Mouse (Mus musculus) heart, embryonic 16.5 days (tissue): ENCODE data around the gene Dnajc9. TPM values are rescaled to one million over a fixed set of nuclear protein-coding genes. Genes with fewer than 3 reads are reported as not detected.

Experiments used
- ATAC-seq: fragments of 200-750 bp; cut with Nextera tagmentation; replicated peaks from 2 replicates; pipeline ENCODE4 v1.8.0; 2017; ENCODE audit warnings: moderate number of reproducible peaks; ENCODE audit not compliant: insufficient read depth, low FRiP score; ENCODE audit errors: extremely low read depth
- H3K27ac ChIP-seq: fragments of 300-500 bp; sonication (generic); 2 replicates; pipeline ENCODE4 v1.5.1; 2014; ENCODE audit warnings: mild to moderate bottlenecking, low read length, control low read depth, moderate library complexity
- H3K27me3 ChIP-seq: fragments of 300-500 bp; sonication (generic); 2 replicates; pipeline ENCODE4 v1.6.1; 2014; ENCODE audit warnings: low read length, mixed read lengths; ENCODE audit not compliant: control insufficient read depth, insufficient read depth
- H3K36me3 ChIP-seq: fragments of 300-500 bp; sonication (generic); 2 replicates; pipeline ENCODE4 v1.6.1; 2014; ENCODE audit not compliant: control insufficient read depth, insufficient read depth
- H3K4me1 ChIP-seq: fragments of 300-500 bp; sonication (generic); 2 replicates; pipeline ENCODE4 v1.6.1; 2014; ENCODE audit warnings: low read length, mixed read lengths; ENCODE audit not compliant: control insufficient read depth, insufficient read depth
- H3K4me2 ChIP-seq: fragments of 300-500 bp; sonication (generic); 2 replicates; pipeline ENCODE4 v1.6.1; 2014; ENCODE audit warnings: low read depth, mild to moderate bottlenecking, control low read depth, low read length
- H3K4me3 ChIP-seq: fragments of 300-500 bp; sonication (generic); 2 replicates; pipeline ENCODE4 v1.5.1; 2014; ENCODE audit warnings: mild to moderate bottlenecking, control low read depth, low read length
- H3K9ac ChIP-seq: fragments of 300-500 bp; sonication (generic); 2 replicates; pipeline ENCODE4 v1.6.1; 2014; ENCODE audit warnings: low read length, control low read depth
- H3K9me3 ChIP-seq: fragments of 300-500 bp; sonication (generic); replicated peaks from 2 replicates; pipeline ENCODE4 v1.6.1; 2016; ENCODE audit warnings: low read length; ENCODE audit not compliant: control insufficient read depth
- WGBS: fragments of 180-500 bp; shearing (Covaris S2); extraction: QIAGEN DNeasy Blood & Tissue Kit; methylation state at CpG from one replicate; pipeline ENCODE4 v1.1.7; 2014; 5-methylcytosine and 5-hydroxymethylcytosine counted together
- polyA plus RNA-seq: library from polyadenylated mRNA; unstranded; fragments of >200 nt; fragmentation: Nextera tagmentation; extraction: Ambion mirVana; gene quantifications from 2 replicates; pipeline ENCODE4 v1.2.1, GENCODE M21; 2015

The Dnajc9 gene
- 101 and 126 TPM in 2 replicates for polyA plus RNA-seq

DNA sequence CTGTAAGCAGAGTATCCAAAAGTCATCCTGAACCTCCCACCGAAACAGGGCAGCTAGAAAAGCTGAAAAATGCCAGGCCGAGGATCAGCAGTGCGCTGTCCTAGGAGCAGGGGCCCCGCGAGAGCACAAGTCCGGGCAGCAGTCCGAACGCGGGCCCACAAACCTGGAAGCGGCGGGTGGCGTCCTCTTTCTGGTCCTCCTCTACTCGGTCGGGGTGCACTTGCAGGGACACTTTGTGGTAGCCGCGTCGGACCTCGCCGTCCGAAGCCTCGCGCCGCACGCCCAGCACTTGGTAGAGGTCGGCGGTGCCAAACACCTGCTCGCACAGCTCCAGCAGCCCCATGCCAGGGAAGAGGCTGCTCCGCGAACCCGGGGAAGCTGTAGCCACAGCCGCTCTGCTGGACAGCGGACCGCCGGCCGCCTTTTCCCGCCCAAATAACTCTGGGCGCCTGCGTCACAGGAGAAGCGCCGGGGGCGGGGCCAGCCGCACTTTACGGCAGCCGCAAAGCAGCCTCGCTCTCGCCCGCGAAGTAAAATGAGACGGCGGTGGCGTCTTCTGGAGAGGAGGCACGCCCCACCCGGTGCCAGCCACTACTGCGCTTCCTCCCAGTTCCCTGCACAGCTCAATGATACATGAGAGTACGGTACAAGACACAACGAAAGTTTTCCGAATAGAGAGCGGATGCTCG, at the start of gene Dnajc9:
Gene Dnajc9, minus strand, starts transcription at position 470 of the 689 bp plus-strand sequence.
- WGBS: under 1% methylated on average over 59 of the region's 59 CpGs
- Histone ChIP-seq H3K27me3 (no peaks in the 10 kb centered on the region), H3K9ac (peak within 1 kb of the TSS; percentile 84), H3K9me3 (no peaks in the 10 kb centered on the region), H3K4me1 (peaks cover 28% of the 10 kb centered on the region), H3K4me2 (peak within 1 kb of the TSS; percentile 84), H3K36me3 (peaks cover 22% of the 10 kb centered on the region), H3K4me3 (peak within 1 kb of the TSS; percentile 84), H3K27ac (peak within 1 kb of the TSS; percentile 87)
- peak; percentile 47 for ATAC-seq

DNA sequence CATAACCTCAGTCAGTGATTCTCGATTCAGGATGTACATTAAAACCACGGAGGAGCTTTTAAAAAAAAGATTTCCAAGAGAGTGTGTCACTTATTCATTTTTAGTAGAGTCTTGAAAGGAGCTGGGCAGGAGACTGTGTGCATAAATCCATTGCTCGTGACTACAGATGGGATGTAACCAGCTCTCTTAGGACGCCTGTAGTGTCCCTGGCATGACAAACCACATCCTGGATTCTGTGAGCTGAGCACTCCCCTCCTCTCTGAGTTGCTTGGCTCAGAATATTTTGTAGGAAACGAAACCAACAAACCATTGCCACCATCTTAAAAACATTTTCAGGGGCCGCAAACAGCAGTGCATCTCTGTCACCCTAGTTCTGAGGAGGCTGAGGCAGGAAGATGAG, 48.3 kb upstream of the Dnajc9 start:
- no peak overlapping the region for H3K4me2 ChIP-seq
- H3K27me3 ChIP-seq: no peaks in the 10 kb centered on the region
- H3K4me1 ChIP-seq: no peaks in the 10 kb centered on the region
- no peaks in the 10 kb centered on the region for H3K9me3 ChIP-seq
- WGBS: 60% methylated on average over 6 of the region's 6 CpGs
- H3K9ac ChIP-seq: no peak overlapping the region
- no peaks in the 10 kb centered on the region for H3K36me3 ChIP-seq
- no peak overlapping the region for H3K4me3 ChIP-seq
- no peak overlapping the region for H3K27ac ChIP-seq
- no peak for ATAC-seq

DNA sequence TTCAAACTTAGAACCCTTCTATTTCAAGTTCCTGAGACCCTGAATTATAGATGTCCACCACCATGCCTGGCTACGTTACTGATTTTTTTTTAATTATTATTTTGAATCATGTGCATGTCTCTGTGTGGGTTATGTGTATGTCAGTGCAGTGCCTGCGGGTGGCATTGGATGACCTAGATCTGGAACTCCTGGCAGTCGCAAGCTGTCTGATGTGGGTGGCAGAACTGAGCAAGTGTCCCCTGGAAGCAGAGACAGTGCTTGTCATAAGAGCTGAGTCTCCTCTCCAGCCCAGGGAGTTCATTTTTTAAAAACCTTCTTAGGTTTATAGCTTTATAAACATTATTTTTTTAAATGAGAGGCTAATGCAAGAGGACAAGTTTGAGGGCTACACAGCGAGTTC, 43.7 kb upstream of the Dnajc9 start:
- Histone ChIP-seq H3K27ac (no peak overlapping the region), H3K4me2 (no peak overlapping the region), H3K36me3 (no peaks in the 10 kb centered on the region), H3K27me3 (no peaks in the 10 kb centered on the region), H3K4me3 (no peak overlapping the region), H3K9me3 (no peaks in the 10 kb centered on the region), H3K4me1 (no peaks in the 10 kb centered on the region), H3K9ac (no peak overlapping the region)
- ATAC-seq: no peak
- WGBS: 83% methylated on average over 4 of the region's 4 CpGs

DNA sequence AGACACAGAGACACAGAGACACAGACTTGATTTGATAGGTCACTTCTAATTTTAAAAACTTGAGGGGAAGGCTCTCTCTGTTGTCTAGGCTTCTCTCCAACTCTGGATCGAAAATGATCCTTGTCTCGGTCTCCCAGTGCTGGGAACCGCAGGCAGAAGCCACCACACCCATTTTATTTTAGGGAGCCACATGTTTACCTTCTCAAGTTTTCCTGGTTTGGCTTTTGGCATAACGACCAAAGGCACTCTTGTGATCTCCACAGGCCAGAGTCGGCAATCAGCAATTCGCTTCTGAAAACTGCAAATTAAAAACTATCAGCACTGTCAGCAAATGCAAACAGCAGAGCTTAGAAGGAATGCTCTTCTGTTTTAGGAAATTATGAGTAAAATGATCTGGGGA, 43.0 kb upstream of the Dnajc9 start:
- H3K36me3 ChIP-seq: no peaks in the 10 kb centered on the region
- H3K4me2 ChIP-seq: no peak overlapping the region
- H3K4me3 ChIP-seq: no peak overlapping the region
- no peak overlapping the region for H3K27ac ChIP-seq
- no peaks in the 10 kb centered on the region for H3K9me3 ChIP-seq
- H3K4me1 ChIP-seq: no peaks in the 10 kb centered on the region
- H3K27me3 ChIP-seq: no peaks in the 10 kb centered on the region
- WGBS: 60% methylated on average over 6 of the region's 6 CpGs
- ATAC-seq: no peak
- H3K9ac ChIP-seq: no peak overlapping the region

DNA sequence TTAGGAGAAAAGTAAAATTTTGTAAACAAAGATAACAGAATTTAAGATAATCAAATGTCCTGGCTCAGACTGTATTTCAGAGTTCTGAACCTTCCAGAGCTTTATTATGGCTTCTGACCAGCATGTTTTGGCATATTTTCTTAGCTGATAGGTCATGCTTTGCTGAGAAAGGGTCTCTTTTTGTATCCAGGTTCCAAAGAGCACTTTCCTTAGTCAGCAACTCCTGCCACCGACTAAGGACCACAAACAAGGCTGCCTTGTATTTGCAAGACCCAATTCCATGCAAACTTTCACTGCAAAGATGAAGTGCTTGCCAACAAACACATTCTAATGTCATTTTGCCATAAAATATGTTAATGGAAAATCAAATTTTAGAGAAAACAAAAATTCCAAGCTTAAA, 41.1 kb upstream of the Dnajc9 start:
- H3K4me1 ChIP-seq: no peaks in the 10 kb centered on the region
- no peaks in the 10 kb centered on the region for H3K27me3 ChIP-seq
- no peak overlapping the region for H3K4me3 ChIP-seq
- H3K4me2 ChIP-seq: no peak overlapping the region
- no peak overlapping the region for H3K27ac ChIP-seq
- no peaks in the 10 kb centered on the region for H3K36me3 ChIP-seq
- no peak overlapping the region for H3K9ac ChIP-seq
- H3K9me3 ChIP-seq: no peaks in the 10 kb centered on the region
- ATAC-seq: no peak
- WGBS: 46% methylated on average over 1 of the region's 1 CpGs

DNA sequence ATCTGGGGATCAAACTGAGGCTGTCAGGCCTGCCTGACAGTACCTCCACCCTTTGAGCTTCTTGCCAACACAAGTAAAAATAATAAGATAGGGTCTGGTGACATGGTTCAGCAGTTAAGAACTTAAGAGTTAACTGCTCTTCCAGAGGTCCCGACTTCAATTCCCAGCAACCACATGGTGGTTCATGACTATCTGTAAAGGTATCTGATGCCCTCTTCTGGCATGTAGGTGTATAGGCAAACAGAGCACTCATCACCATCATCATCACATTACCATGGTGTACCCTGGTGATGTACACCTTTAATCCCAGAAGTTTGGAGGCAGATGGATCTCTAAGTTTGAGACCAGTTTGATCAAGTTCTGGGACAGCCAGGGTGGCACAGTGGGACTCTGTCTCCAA, 39.9 kb upstream of the Dnajc9 start:
- no peak for ATAC-seq
- Histone ChIP-seq H3K27me3 (no peaks in the 10 kb centered on the region), H3K36me3 (no peaks in the 10 kb centered on the region), H3K9me3 (no peaks in the 10 kb centered on the region), H3K27ac (no peak overlapping the region), H3K4me1 (no peaks in the 10 kb centered on the region), H3K9ac (no peak overlapping the region), H3K4me2 (no peak overlapping the region), H3K4me3 (no peak overlapping the region)
- WGBS: 44% methylated on average over 1 of the region's 1 CpGs

DNA sequence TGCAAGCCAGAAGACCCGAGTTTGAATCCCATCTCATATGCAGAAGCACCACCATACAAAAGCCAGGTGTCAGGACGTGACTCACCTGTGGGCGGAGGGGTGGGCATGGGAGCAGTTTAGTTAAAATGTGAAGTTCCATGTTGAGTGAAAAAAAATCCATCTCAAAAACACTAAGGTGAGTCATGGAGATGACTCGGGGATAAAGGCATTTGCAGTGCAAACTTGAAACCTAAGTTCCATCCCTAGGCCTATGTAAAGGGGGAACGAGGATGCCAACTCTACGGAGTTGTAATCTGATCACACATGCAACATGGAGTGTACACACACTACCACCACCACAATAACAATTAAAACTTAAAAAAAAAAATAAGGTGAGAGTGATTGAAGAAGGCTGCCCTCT, 34.3 kb upstream of the Dnajc9 start:
- no peak overlapping the region for H3K9ac ChIP-seq
- H3K36me3 ChIP-seq: no peaks in the 10 kb centered on the region
- no peak overlapping the region for H3K27ac ChIP-seq
- no peaks in the 10 kb centered on the region for H3K4me1 ChIP-seq
- H3K9me3 ChIP-seq: no peaks in the 10 kb centered on the region
- no peak overlapping the region for H3K4me3 ChIP-seq
- WGBS: 82% methylated on average over 6 of the region's 6 CpGs
- H3K4me2 ChIP-seq: no peak overlapping the region
- ATAC-seq: no peak
- no peaks in the 10 kb centered on the region for H3K27me3 ChIP-seq

DNA sequence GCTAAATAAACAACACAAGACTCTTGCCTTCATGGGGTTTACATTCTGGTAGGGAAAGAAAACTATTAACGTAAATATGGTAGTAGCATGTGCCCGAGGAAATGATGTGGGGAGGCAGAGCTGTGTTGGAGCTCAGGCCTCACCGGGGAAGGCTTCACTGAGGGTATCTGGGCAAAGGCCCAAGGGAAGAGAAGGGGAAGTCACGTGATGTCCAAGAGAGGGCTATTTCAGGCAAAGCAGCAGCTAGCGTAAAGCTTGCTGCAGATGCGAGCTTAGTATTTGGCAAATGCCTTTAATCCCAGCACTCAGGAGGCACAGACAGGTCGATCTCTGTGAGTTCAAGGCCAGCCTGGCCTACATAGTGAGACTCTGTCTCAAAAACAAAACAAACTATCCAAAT, 33.5 kb upstream of the Dnajc9 start:
- no peaks in the 10 kb centered on the region for H3K36me3 ChIP-seq
- H3K4me1 ChIP-seq: no peaks in the 10 kb centered on the region

DNA sequence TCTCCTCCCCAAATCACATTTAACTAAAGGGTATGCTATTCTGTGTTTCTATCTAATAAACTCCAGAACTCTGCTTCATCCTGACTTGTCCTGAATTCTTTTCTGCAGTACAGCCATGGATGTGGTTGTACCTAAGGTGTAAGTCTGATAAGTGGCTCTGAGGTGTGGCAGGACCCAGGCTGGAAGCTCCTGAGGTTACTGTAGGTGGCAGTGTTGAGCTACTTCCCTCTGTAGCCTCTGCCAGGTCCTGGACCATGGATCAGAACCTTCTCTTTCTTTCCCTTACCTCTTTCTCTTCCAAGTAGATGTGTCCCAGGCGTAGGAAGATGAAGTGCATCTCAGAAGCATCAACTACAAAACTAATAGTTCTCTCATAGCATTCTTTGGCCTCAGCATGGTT, 11.4 kb upstream of the Dnajc9 start:
- H3K4me3 ChIP-seq: no peak overlapping the region
- ATAC-seq: no peak

More for the DNA sequence above, 33.5 kb upstream of the Dnajc9 start:
- Histone ChIP-seq H3K27me3 (no peaks in the 10 kb centered on the region), H3K9me3 (no peaks in the 10 kb centered on the region), H3K4me2 (no peak overlapping the region), H3K9ac (no peak overlapping the region), H3K27ac (no peak overlapping the region), H3K4me3 (no peak overlapping the region)
- WGBS: 35% methylated on average over 7 of the region's 7 CpGs
- 0 out of 2 replicates have a peak, but pooled peaks have one; percentile 28 for ATAC-seq

More for the DNA sequence above, 11.4 kb upstream of the Dnajc9 start:
- Histone ChIP-seq H3K27ac (no peak overlapping the region), H3K4me2 (no peak overlapping the region), H3K9me3 (no peaks in the 10 kb centered on the region), H3K27me3 (no peaks in the 10 kb centered on the region), H3K36me3 (no peaks in the 10 kb centered on the region), H3K4me1 (no peaks in the 10 kb centered on the region), H3K9ac (no peak overlapping the region)
- 64% methylated on average over 1 of the region's 1 CpGs for WGBS
